Mouse (Mus musculus): Measurements from ENCODE around the gene Il1rapl2. TPM values are rescaled to one million over a fixed set of nuclear protein-coding genes. Genes with fewer than 3 reads are reported as not detected.

Gene Il1rapl2
- polyA plus RNA-seq, 1 experiment from 2014 or later, result 0.08 TPM

GRCm38 (mm10) chrX:138800958-138801357 lies 1230.5 kb downstream of the Il1rapl2 start:
- no peak for ATAC-seq (ENCODE audit: insufficient number of reproducible peaks, low FRiP score)
- Histone ChIP-seq H3K27ac (ENCODE audit: poor library complexity, severe bottlenecking) (no peak overlapping the region), H3K27me3 (replicated peaks) (no peaks in the 10 kb centered on the region), H3K4me2 (no peak overlapping the region), H3K9me3 (replicated peaks) (no peaks in the 10 kb centered on the region), H3K36me3 (no peaks in the 10 kb centered on the region), H3K9ac (no peak overlapping the region), H3K4me3 (no peak overlapping the region), H3K4me1 (replicated peaks) (no peaks in the 10 kb centered on the region)
- WGBS, result 50% methylated on average over 3 of the region's 3 CpGs

- Histone ChIP-seq H3K27me3 (replicated peaks) (no peaks in the 10 kb centered on the region), H3K9me3 (replicated peaks) (no peaks in the 10 kb centered on the region), H3K4me2 (no peak overlapping the region), H3K4me1 (replicated peaks) (no peaks in the 10 kb centered on the region), H3K9ac (no peak overlapping the region), H3K27ac (ENCODE audit: poor library complexity, severe bottlenecking) (no peak overlapping the region), H3K4me3 (no peak overlapping the region), H3K36me3 (no peaks in the 10 kb centered on the region)
- no peak for ATAC-seq (ENCODE audit: insufficient number of reproducible peaks, low FRiP score)
Measured at GRCm38 (mm10) chrX:138831876-138832275, 1261.5 kb downstream of the Il1rapl2 start.

DNA sequence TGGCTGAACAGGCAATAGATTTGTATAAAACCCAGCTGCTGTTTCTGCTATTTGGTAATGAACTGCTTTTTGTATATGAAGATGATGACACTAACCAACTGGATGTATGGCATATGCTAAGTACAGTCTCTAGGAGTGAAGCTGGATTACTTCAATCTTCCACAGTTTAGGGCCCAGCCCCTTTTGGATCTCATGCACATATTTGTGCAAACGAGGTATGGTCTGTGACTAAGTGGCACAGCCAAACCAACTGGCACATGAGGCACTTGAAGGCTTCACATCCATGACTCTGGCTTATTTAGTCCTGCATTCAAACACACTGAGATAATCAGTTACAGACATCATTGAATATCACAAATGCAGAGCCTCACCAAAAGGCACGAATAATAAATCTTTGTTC lies 1263.5 kb downstream of the Il1rapl2 start:
- no peak for ATAC-seq (ENCODE audit: insufficient number of reproducible peaks, low FRiP score)
- Histone ChIP-seq H3K27me3 (replicated peaks) (no peaks in the 10 kb centered on the region), H3K9me3 (replicated peaks) (no peaks in the 10 kb centered on the region), H3K4me1 (replicated peaks) (no peaks in the 10 kb centered on the region), H3K27ac (ENCODE audit: poor library complexity, severe bottlenecking) (no peak overlapping the region), H3K36me3 (no peaks in the 10 kb centered on the region), H3K9ac (no peak overlapping the region), H3K4me3 (no peak overlapping the region), H3K4me2 (no peak overlapping the region)
- 51% methylated on average over 2 of the region's 2 CpGs for WGBS

DNA sequence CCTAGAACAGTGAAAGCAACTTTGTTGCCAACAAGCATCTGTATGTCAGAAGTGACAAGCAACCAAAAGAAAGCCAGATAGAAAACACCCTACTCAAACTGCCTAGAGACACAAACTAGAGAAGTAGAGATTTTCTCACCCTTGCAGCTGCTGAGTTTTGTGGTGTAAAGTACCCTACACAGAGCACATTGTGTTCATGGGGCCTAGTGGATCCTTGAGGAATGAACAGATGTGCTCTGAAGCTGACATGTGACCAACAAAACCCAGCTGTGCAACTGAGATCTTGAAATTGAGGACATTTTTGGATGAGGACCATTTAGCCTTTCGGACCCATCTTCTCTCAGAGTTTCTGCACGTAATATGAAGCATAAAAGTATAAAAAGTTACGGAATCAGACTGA lies 1268.0 kb downstream of the Il1rapl2 start:
- Histone ChIP-seq H3K36me3 (no peaks in the 10 kb centered on the region), H3K9me3 (replicated peaks) (no peaks in the 10 kb centered on the region), H3K27ac (ENCODE audit: poor library complexity, severe bottlenecking) (no peak overlapping the region), H3K4me2 (no peak overlapping the region), H3K4me1 (replicated peaks) (no peaks in the 10 kb centered on the region), H3K9ac (no peak overlapping the region), H3K27me3 (replicated peaks) (no peaks in the 10 kb centered on the region), H3K4me3 (no peak overlapping the region)
- ATAC-seq (ENCODE audit: insufficient number of reproducible peaks, low FRiP score), result no peak
- WGBS, result 85% methylated on average over 3 of the region's 3 CpGs
